8 mouse cellular contexts compared by ENCODE assay signal in genomic region chr17:71782242-71782698, GRCm38 (mm10). TPM values are rescaled to one million over a fixed set of nuclear protein-coding genes. Genes with fewer than 3 reads are reported as not detected.
DNase-seq lines count a peak whose midpoint lies in the region; ATAC-seq lines count a peak whose summit lies in the region.

No protein-coding gene starts in this region.

- H3K36me3 ChIP-seq in lung, embryonic 16.5 days (ENCODE audit: control insufficient read depth, insufficient read depth, low read length), result no peaks in the 10 kb centered on the region
- no peaks in the 10 kb centered on the region for H3K36me3 ChIP-seq in hindbrain, embryonic 11.5 days (ENCODE audit: control insufficient read depth, insufficient read depth, low read length)
- no peaks in the 10 kb centered on the region for H3K36me3 ChIP-seq in limb, embryonic 15.5 days

- H3K4me3 ChIP-seq in lung, embryonic 16.5 days (ENCODE audit: low read length), result peak overlapping the region; percentile 58
- peak overlapping the region; percentile 74 for H3K4me3 ChIP-seq in hindbrain, embryonic 11.5 days (ENCODE audit: low read depth, low read length)
- peak overlapping the region; percentile 76 for H3K4me3 ChIP-seq in limb, embryonic 15.5 days

- H3K9me3 ChIP-seq in lung, embryonic 16.5 days (ENCODE audit: control insufficient read depth, low read length), result no peaks in the 10 kb centered on the region
- H3K9me3 ChIP-seq in hindbrain, embryonic 11.5 days (ENCODE audit: control insufficient read depth, low read length), result no peaks in the 10 kb centered on the region
- no peaks in the 10 kb centered on the region for H3K9me3 ChIP-seq in limb, embryonic 15.5 days

- no peaks in the 10 kb centered on the region for H3K4me1 ChIP-seq in lung, embryonic 16.5 days (replicated peaks; ENCODE audit: control insufficient read depth, insufficient read depth, low read length)
- H3K4me1 ChIP-seq in hindbrain, embryonic 11.5 days (replicated peaks; ENCODE audit: control insufficient read depth, insufficient read depth, low read length), result no peaks in the 10 kb centered on the region; the same call in 1 of the 2 replicates
- peaks cover 18% of the 10 kb centered on the region for H3K4me1 ChIP-seq in limb, embryonic 15.5 days

- H3K9ac ChIP-seq in lung, embryonic 16.5 days (ENCODE audit: low read length), result peak overlapping the region; percentile 70
- peak overlapping the region; percentile 81 for H3K9ac ChIP-seq in hindbrain, embryonic 11.5 days (ENCODE audit: low read depth, low read length)
- peak overlapping the region; percentile 74 for H3K9ac ChIP-seq in limb, embryonic 15.5 days

- DNase-seq in adrenal gland, postnatal 14 days, result peak; percentile 34
- DNase-seq in adrenal gland, postnatal 10 days, result no peak
- no peak for DNase-seq in lung, postnatal 10 days
- DNase-seq in hindbrain, embryonic 11.5 days (ENCODE audit: low spot score), result peak; percentile 63
- peak; percentile 55 to 57 for DNase-seq in right cerebral cortex, postnatal 10 days (ENCODE audit: low spot score in 2 of 2)

- 1% methylated on average over 19 of the region's 29 CpGs for WGBS in lung, embryonic 16.5 days
- 0% methylated on average over 3 of the region's 29 CpGs for WGBS in hindbrain, embryonic 11.5 days
- 1% methylated on average over 26 of the region's 29 CpGs for WGBS in limb, embryonic 15.5 days

- peaks cover 13% of the 10 kb centered on the region for H3K27me3 ChIP-seq in lung, embryonic 16.5 days (ENCODE audit: control insufficient read depth, insufficient read depth, low read depth, low read length)
- no peaks in the 10 kb centered on the region for H3K27me3 ChIP-seq in hindbrain, embryonic 11.5 days (ENCODE audit: control insufficient read depth, insufficient read depth, low read length)
- H3K27me3 ChIP-seq in limb, embryonic 15.5 days, result no peaks in the 10 kb centered on the region

- peak; percentile 71 for ATAC-seq in lung, embryonic 16.5 days (ENCODE audit: low read depth)
- ATAC-seq in hindbrain, embryonic 11.5 days (ENCODE audit: low FRiP score), result peak; percentile 88
- ATAC-seq in limb, embryonic 15.5 days (ENCODE audit: insufficient number of reproducible peaks, low FRiP score, low TSS enrichment, low read depth), result peak; percentile 44; the same call in 1 of the 2 replicates
- ATAC-seq in megakaryocyte progenitor cell, adult 5-6 weeks (replicated peaks; ENCODE audit: poor library complexity), result no peak

- peak overlapping the region; percentile 77 for H3K4me2 ChIP-seq in lung, embryonic 16.5 days (ENCODE audit: low read depth, low read length)
- peak overlapping the region; percentile 86 for H3K4me2 ChIP-seq in hindbrain, embryonic 11.5 days (replicated peaks; ENCODE audit: low read depth, low read length)
- H3K4me2 ChIP-seq in limb, embryonic 15.5 days, result peak overlapping the region; percentile 91

- H3K27ac ChIP-seq in lung, embryonic 16.5 days (ENCODE audit: low read length), result no peak overlapping the region
- peak overlapping the region; percentile 20; the same call in 1 of the 2 replicates for H3K27ac ChIP-seq in hindbrain, embryonic 11.5 days (ENCODE audit: low read depth, low read length)
- H3K27ac ChIP-seq in limb, embryonic 15.5 days, result no peak overlapping the region

RNA-seq across cellular contexts. Expression of gene Clip4, which starts 14.0 kb away (rescaled TPM):
- 13.0 and 15.8 TPM in 2 replicates for total RNA-seq in adrenal gland, postnatal 14 days (2021)
- 10 to 100 TPM; 13.9 to 24.7 TPM for total RNA-seq in adrenal gland, postnatal 10 days (2021)
- polyA plus RNA-seq in lung, embryonic 16.5 days (2015; fragmentation: Nextera tagmentation; extraction: Ambion mirVana), result 6.0 and 6.9 TPM in 2 replicates
- 5.6 and 6.3 TPM in 2 replicates for polyA plus RNA-seq in hindbrain, embryonic 11.5 days (2014; fragmentation: Nextera tagmentation; extraction: Ambion mirVana)
- polyA plus RNA-seq in limb, embryonic 15.5 days (2015; fragmentation: Nextera tagmentation; extraction: Ambion mirVana), result 15.1 and 15.3 TPM in 2 replicates
- total RNA-seq in megakaryocyte progenitor cell, adult 5-6 weeks (2015), result 0.89 TPM in 1 of 2 replicates, not detected in the other
- total RNA-seq in megakaryocyte progenitor cell, adult 5-6 weeks (2017), result 0.17 TPM in 1 of 2 replicates, not detected in the other

RNA-seq across cellular contexts. Expression of gene Pcare, which starts 29.6 kb away (rescaled TPM):
- total RNA-seq in adrenal gland, postnatal 14 days (2021), result not detected in 2 replicates
- not detected for total RNA-seq in adrenal gland, postnatal 10 days (2021)
- not detected in 2 replicates for polyA plus RNA-seq in lung, embryonic 16.5 days (2015; fragmentation: Nextera tagmentation; extraction: Ambion mirVana)
- polyA plus RNA-seq in hindbrain, embryonic 11.5 days (2014; fragmentation: Nextera tagmentation; extraction: Ambion mirVana), result not detected in 2 replicates
- polyA plus RNA-seq in limb, embryonic 15.5 days (2015; fragmentation: Nextera tagmentation; extraction: Ambion mirVana), result not detected in 2 replicates
- total RNA-seq in megakaryocyte progenitor cell, adult 5-6 weeks (2015), result not detected in 2 replicates
- not detected in 2 replicates for total RNA-seq in megakaryocyte progenitor cell, adult 5-6 weeks (2017)

Comparison
In these comparisons a context has a peak if more than half of its experiments do, and no peak if none do; other contexts are left out.
1. DNase-seq: peak in adrenal gland, postnatal 14 days (single experiment), hindbrain, embryonic 11.5 days (single experiment) and right cerebral cortex, postnatal 10 days (2 of 2); none in adrenal gland, postnatal 10 days (single experiment) and lung, postnatal 10 days (single experiment).
2. Peak in every context shown above with its lines, with median percentiles within 50 percentile points of each other: H3K4me2 ChIP-seq, H3K4me3 ChIP-seq and H3K9ac ChIP-seq.